Mouse (Mus musculus): Measurements from ENCODE around the gene Acsl4.

Acsl4 gene

GRCm38 (mm10) chrX:142336207-142336606, 54.1 kb downstream of the Acsl4 start:
- no peak for DNase-seq

- no peak for DNase-seq
Observed at GRCm38 (mm10) chrX:142335502-142335901, 54.8 kb downstream of the Acsl4 start.

- DNase-seq: no peak
Observed at GRCm38 (mm10) chrX:142325760-142326159, 64.6 kb downstream of the Acsl4 start.

- DNase-seq: no peak
Observed at GRCm38 (mm10) chrX:142316106-142316505, 74.2 kb downstream of the Acsl4 start.

GRCm38 (mm10) chrX:142315270-142315669, 75.1 kb downstream of the Acsl4 start:
- DNase-seq: no peak

- peak; percentile 90 for DNase-seq
Observed at GRCm38 (mm10) chrX:142314307-142315024, 75.9 kb downstream of the Acsl4 start.

GRCm38 (mm10) chrX:142310431-142310830, 79.9 kb downstream of the Acsl4 start:
- peak; percentile 64 for DNase-seq

GRCm38 (mm10) chrX:142305869-142306581, 84.3 kb downstream of the Acsl4 start, which contains the start of gene Kcne1l:
Kcne1l (minus strand) TSS chrX:142306294.
- no peak for DNase-seq

- no peak for DNase-seq
Observed at GRCm38 (mm10) chrX:142305010-142305868, 85.1 kb downstream of the Acsl4 start.

GRCm38 (mm10) chrX:142304592-142304991, 85.7 kb downstream of the Acsl4 start:
- no peak for DNase-seq

GRCm38 (mm10) chrX:142303456-142303855, 86.9 kb downstream of the Acsl4 start:
- DNase-seq: no peak

GRCm38 (mm10) chrX:142285905-142286304, 104.4 kb downstream of the Acsl4 start:
- DNase-seq: no peak

- DNase-seq: no peak
Observed at GRCm38 (mm10) chrX:142276573-142276972, 113.8 kb downstream of the Acsl4 start.

GRCm38 (mm10) chrX:142276031-142276430, 114.3 kb downstream of the Acsl4 start:
- no peak for DNase-seq
